ENCODE assay signal across 16 mouse cellular contexts in the genomic region with DNA sequence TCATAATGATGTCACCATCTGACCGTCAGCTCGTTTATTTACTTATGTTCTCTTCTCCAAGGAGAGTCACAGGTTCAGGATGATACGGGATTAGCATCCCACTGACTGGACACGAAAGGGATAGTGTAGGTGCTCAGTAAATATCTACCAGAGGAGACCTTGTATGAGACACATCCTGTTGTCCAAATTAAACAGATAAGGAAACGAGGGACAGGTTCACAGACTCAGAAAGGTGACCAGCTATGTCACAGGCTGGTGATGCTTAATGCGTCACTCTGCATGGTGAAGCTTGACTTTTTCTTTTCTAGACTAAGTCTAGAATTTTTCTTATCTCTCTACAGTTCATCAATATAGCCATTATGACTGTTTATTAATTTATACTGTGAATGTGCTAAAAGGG.
"Had no signal": no experiment of that assay in that cellular context is flagged by ENCODE, and none has a peak within 500 bp of the region (broad histone marks: within the 10 kb centered on the region; RNA-seq: fewer than 3 reads in every experiment).

No protein-coding gene starts in this region.

- H3K4me1 ChIP-seq: lung, embryonic 15.5 days; megakaryocyte, embryonic 14.5 days; midbrain, embryonic 13.5 days; midbrain, embryonic 15.5 days; neural tube, embryonic 12.5 days; stomach, embryonic 15.5 days had no signal

- H3K9me3 ChIP-seq: lung, embryonic 15.5 days; midbrain, embryonic 13.5 days; midbrain, embryonic 15.5 days; neural tube, embryonic 12.5 days; stomach, embryonic 15.5 days had no signal

- ATAC-seq: lung, postnatal 0 days; midbrain, embryonic 13.5 days; midbrain, embryonic 15.5 days had no signal

- DNase-seq: lung, adult 2 months; lung, postnatal 14 days; right cerebral cortex, postnatal 14 days; thymus, adult 2 months; thymus, postnatal 25 days; thymus, postnatal 4 days had no signal

- H3K4me3 ChIP-seq: lung, embryonic 15.5 days; megakaryocyte, embryonic 14.5 days; midbrain, embryonic 13.5 days; midbrain, embryonic 15.5 days; neural tube, embryonic 12.5 days; stomach, embryonic 15.5 days had no signal

- H3K27me3 ChIP-seq: lung, embryonic 15.5 days; megakaryocyte, embryonic 14.5 days; midbrain, embryonic 13.5 days; midbrain, embryonic 15.5 days; neural tube, embryonic 12.5 days; stomach, embryonic 15.5 days had no signal

- H3K36me3 ChIP-seq: lung, embryonic 15.5 days; midbrain, embryonic 13.5 days; midbrain, embryonic 15.5 days; neural tube, embryonic 12.5 days; stomach, embryonic 15.5 days had no signal

- H3K27ac ChIP-seq: lung, embryonic 15.5 days; macrophage; midbrain, embryonic 13.5 days; midbrain, embryonic 15.5 days; neural tube, embryonic 12.5 days; stomach, embryonic 15.5 days; stomach, postnatal 0 days had no signal

- H3K4me2 ChIP-seq: lung, embryonic 15.5 days; midbrain, embryonic 11.5 days; midbrain, embryonic 13.5 days; midbrain, embryonic 15.5 days; neural tube, embryonic 12.5 days; stomach, embryonic 15.5 days had no signal

- H3K9ac ChIP-seq: lung, embryonic 15.5 days; midbrain, embryonic 13.5 days; midbrain, embryonic 15.5 days; neural tube, embryonic 12.5 days; stomach, embryonic 15.5 days had no signal
